21 mouse cellular contexts compared by ENCODE assay signal in genomic region chr6:86144986-86145385, GRCm38 (mm10). TPM values are rescaled to one million over a fixed set of nuclear protein-coding genes. Genes with fewer than 3 reads are reported as not detected.
DNase-seq lines count a peak whose midpoint lies in the region; ATAC-seq and TF ChIP-seq lines count a peak whose summit lies in the region.
"Had no signal": no experiment of that assay in that cellular context is flagged by ENCODE, and none has a peak within 500 bp of the region (broad histone marks: within the 10 kb centered on the region; RNA-seq: fewer than 3 reads in every experiment).

No protein-coding gene starts in this region.

- no peak overlapping the region for H3K4me2 ChIP-seq in liver, embryonic 12.5 days

- H3K4me3 ChIP-seq in liver, adult 2 months (ENCODE audit: insufficient read depth, low read depth, low read length): no peak overlapping the region
- H3K4me3 ChIP-seq in liver, embryonic 12.5 days: no peak overlapping the region

- H3K4me1 ChIP-seq in liver, adult 2 months (ENCODE audit: control insufficient read depth, insufficient read depth, low read length): no peaks in the 10 kb centered on the region
- H3K4me1 ChIP-seq in liver, embryonic 12.5 days: peaks cover 7% of the 10 kb centered on the region

- no peak for ATAC-seq in liver, embryonic 12.5 days
- ATAC-seq: activated CD4-positive, CD25-positive, alpha-beta regulatory T cell, adult 4 months; CD4-positive, CD25-positive, alpha-beta regulatory T cell, adult 4 months; Patski had no signal

- no peaks in the 10 kb centered on the region for H3K27me3 ChIP-seq in liver, adult 2 months (ENCODE audit: control insufficient read depth, insufficient read depth, low read length)
- no peaks in the 10 kb centered on the region for H3K27me3 ChIP-seq in liver, embryonic 12.5 days (replicated peaks)
- H3K27me3 ChIP-seq: Patski had no signal

- 73% methylated on average over 6 of the region's 6 CpGs for WGBS in liver, adult 2 months
- WGBS in liver, embryonic 12.5 days (ENCODE audit: insufficient replicate concordance): 76% methylated on average over 6 of the region's 6 CpGs

- DNase-seq in liver, adult 2 months (ENCODE audit: extremely low read depth, low read depth, low spot score): peak; percentile 40
- DNase-seq in fat pad, adult 2 months (ENCODE audit: extremely low read depth, low read depth, low spot score): peak; percentile 90
- peak; percentile 80 for DNase-seq in gonadal fat pad, adult 2 months (ENCODE audit: low read depth)
- DNase-seq in layer of hippocampus, adult 9-11 months: no peak
- DNase-seq in layer of hippocampus, adult 8-10 months (ENCODE audit: low spot score in 2 of 2): no peak
- DNase-seq: adrenal gland, adult 2 months; adrenal gland, adult 8-10 months; adrenal gland, postnatal 10 days; adrenal gland, postnatal 14 days; adrenal gland, postnatal 25 days; adrenal gland, postnatal 36 days; B cell, adult 2 months; cerebellum, adult 11 months; cerebellum, adult 11-12 months; cerebellum, adult 18-20 months had no signal

- no peak for TF ChIP-seq POLR2A in liver, adult 2 months (IDR thresholded peaks at IDR 0.05; ENCODE audit: extremely low read depth, insufficient read depth, low read length)

- H3K27ac ChIP-seq in liver, adult 2 months (replicated peaks; ENCODE audit: insufficient read depth, low read depth, low read length): no peak overlapping the region
- H3K27ac ChIP-seq in liver, embryonic 12.5 days: no peak overlapping the region

- H3K36me3 ChIP-seq in liver, adult 2 months (ENCODE audit: control insufficient read depth, insufficient read depth, low read length): no peaks in the 10 kb centered on the region
- H3K36me3 ChIP-seq in liver, embryonic 12.5 days: no peaks in the 10 kb centered on the region
- H3K36me3 ChIP-seq: G1E had no signal

- TF ChIP-seq CTCF in liver, adult 2 months (IDR thresholded peaks at IDR 0.05; ENCODE audit: low read depth, low read length): no peak

- H3K9me3 ChIP-seq in liver, embryonic 12.5 days (replicated peaks): no peaks in the 10 kb centered on the region

- H3K79me2 ChIP-seq in liver, adult 2 months (ENCODE audit: control insufficient read depth, insufficient read depth, low read length): no peaks in the 10 kb centered on the region

- H3K9ac ChIP-seq in liver, adult 2 months (ENCODE audit: low read depth, low read length): no peak overlapping the region
- H3K9ac ChIP-seq in liver, embryonic 12.5 days: no peak overlapping the region

RNA-seq across cellular contexts. Expression of gene Tgfa, which starts 50.0 kb away (rescaled TPM):
- total RNA-seq in liver, adult 2 months (2014; rRNA removed): 6.3 and 8.5 TPM in 2 replicates
- 13.3 and 14.3 TPM in 2 replicates for polyA plus RNA-seq in liver, adult 2 months (2012; rRNA removed)
- 1.4 and 2.1 TPM in 2 replicates for polyA plus RNA-seq in liver, embryonic 12.5 days (2016; fragmentation: Nextera tagmentation; extraction: Ambion mirVana)
- 3.5 and 5.5 TPM in 2 replicates for polyA plus RNA-seq in gonadal fat pad, adult 2 months (2012; rRNA removed)
- total RNA-seq in layer of hippocampus, adult 8-10 months (2022): 10 to 100 TPM; 24.5 to 29.9 (median 26.2) TPM
- total RNA-seq: CH12.LX had no signal
- polyA plus RNA-seq: activated CD4-positive, CD25-positive, alpha-beta regulatory T cell, adult 4 months had no signal

Comparison
In these comparisons a context has a peak if more than half of its experiments do, and no peak if none do; other contexts are left out.
1. DNase-seq: peak in liver, adult 2 months (single experiment), fat pad, adult 2 months (single experiment) and gonadal fat pad, adult 2 months (single experiment); none in layer of hippocampus, adult 9-11 months (single experiment) and layer of hippocampus, adult 8-10 months (0 of 2).